Mouse (Mus musculus) intestine, embryonic 16.5 days (tissue): ENCODE measurements around the gene Chchd3. TPM values are rescaled to one million over a fixed set of nuclear protein-coding genes. Genes with fewer than 3 reads are reported as not detected.

Source experiments
- ATAC-seq: fragments of 200-750 bp; cut with Nextera tagmentation; 2 replicates; pipeline ENCODE4 v1.8.0; 2017; ENCODE audit warnings: moderate TSS enrichment, moderate library complexity
- H3K27ac ChIP-seq: fragments of 300-500 bp; sonication (generic); 2 replicates; pipeline ENCODE4 v1.5.1; 2014; ENCODE audit warnings: mild to moderate bottlenecking, low read length
- H3K27me3 ChIP-seq: fragments of 300-500 bp; sonication (generic); replicated peaks from 2 replicates; pipeline ENCODE4 v1.6.1; 2014; ENCODE audit warnings: low read length, control low read depth, mixed read lengths; ENCODE audit not compliant: control insufficient read depth, insufficient read depth
- H3K36me3 ChIP-seq: fragments of 300-500 bp; sonication (generic); 2 replicates; pipeline ENCODE4 v1.6.1; 2014; ENCODE audit warnings: low read length, control low read depth; ENCODE audit not compliant: control insufficient read depth, insufficient read depth
- H3K4me1 ChIP-seq: fragments of 300-500 bp; sonication (generic); 2 replicates; pipeline ENCODE4 v1.6.1; 2014; ENCODE audit warnings: low read length, control low read depth, mixed read lengths; ENCODE audit not compliant: control insufficient read depth, insufficient read depth
- H3K4me2 ChIP-seq: fragments of 300-500 bp; sonication (generic); 2 replicates; pipeline ENCODE4 v1.6.1; 2014; ENCODE audit warnings: low read depth, low read length, control low read depth
- H3K4me3 ChIP-seq: fragments of 300-500 bp; sonication (generic); 2 replicates; pipeline ENCODE4 v1.5.1; 2014; ENCODE audit warnings: mild to moderate bottlenecking, low read length
- H3K9ac ChIP-seq: fragments of 300-500 bp; sonication (generic); 2 replicates; pipeline ENCODE4 v1.6.1; 2014; ENCODE audit warnings: low read depth, low read length
- H3K9me3 ChIP-seq: fragments of 300-500 bp; sonication (generic); 2 replicates; pipeline ENCODE4 v1.6.1; 2016; ENCODE audit warnings: low read length, control low read depth; ENCODE audit not compliant: control insufficient read depth
- WGBS: fragments of 180-500 bp; shearing (Covaris S2); extraction: QIAGEN DNeasy Blood & Tissue Kit; methylation state at CpG from one replicate; pipeline ENCODE4 v1.1.7; 2014; 5-methylcytosine and 5-hydroxymethylcytosine counted together
- polyA plus RNA-seq: library from polyadenylated mRNA; unstranded; fragments of >200 nt; fragmentation: Nextera tagmentation; extraction: Ambion mirVana; gene quantifications from 2 replicates; pipeline ENCODE4 v1.2.1, GENCODE M21; 2015

The Chchd3 gene
- polyA plus RNA-seq, 1 experiment from 2014 or later = 164 TPM

DNA sequence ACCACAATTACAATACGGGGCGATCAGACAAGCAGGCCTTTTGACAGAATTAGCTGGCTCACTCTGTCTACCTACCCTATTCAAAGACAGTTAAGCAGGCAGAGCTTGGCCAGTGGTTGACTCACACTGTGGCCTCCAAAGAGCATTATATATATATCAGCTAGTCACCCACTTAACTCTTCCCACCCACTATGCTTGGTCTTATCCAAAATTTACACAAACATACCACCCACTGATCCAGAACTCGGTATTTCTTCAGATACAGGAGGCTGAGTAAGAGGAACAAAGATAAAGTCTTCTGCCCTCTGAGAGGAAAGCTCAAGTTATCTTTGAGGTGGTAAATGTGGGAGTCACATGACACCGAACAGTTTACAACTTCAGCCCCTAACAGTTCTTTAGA lies 4.4 kb downstream of the Chchd3 start:
- no peak for ATAC-seq
- no peak overlapping the region for H3K4me3 ChIP-seq
- WGBS = 77% methylated on average over 4 of the region's 4 CpGs
- H3K4me1 ChIP-seq = peaks cover 5% of the 10 kb centered on the region
- no peaks in the 10 kb centered on the region for H3K9me3 ChIP-seq
- H3K36me3 ChIP-seq = no peaks in the 10 kb centered on the region
- no peaks in the 10 kb centered on the region for H3K27me3 ChIP-seq
- H3K9ac ChIP-seq = no peak overlapping the region
- H3K27ac ChIP-seq = no peak overlapping the region
- H3K4me2 ChIP-seq = no peak overlapping the region

DNA sequence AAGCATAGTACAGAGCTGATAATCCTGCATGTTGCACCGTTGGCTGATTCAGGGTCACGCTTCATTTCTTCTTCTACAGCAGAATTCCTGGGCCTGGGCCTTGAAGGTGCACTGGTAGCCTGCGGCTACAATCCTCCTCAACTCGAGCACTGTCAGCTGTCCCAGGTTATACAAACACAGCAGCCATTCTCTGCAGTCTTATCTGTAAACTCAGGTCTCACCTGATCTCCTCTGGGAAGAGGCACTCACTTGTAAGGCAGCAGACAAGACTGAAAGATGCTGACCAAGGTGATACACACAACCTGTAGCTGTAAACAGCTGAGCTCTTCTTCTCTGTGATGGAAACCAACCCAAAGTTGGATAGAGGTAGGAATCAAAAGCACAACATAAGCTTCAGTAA lies 5.1 kb downstream of the Chchd3 start:
- 85% methylated on average over 4 of the region's 4 CpGs for WGBS
- H3K9me3 ChIP-seq = no peaks in the 10 kb centered on the region
- no peaks in the 10 kb centered on the region for H3K27me3 ChIP-seq
- H3K4me3 ChIP-seq = no peak overlapping the region
- peaks cover 5% of the 10 kb centered on the region for H3K4me1 ChIP-seq
- no peak overlapping the region for H3K9ac ChIP-seq
- H3K27ac ChIP-seq = no peak overlapping the region
- no peak overlapping the region for H3K4me2 ChIP-seq
- H3K36me3 ChIP-seq = no peaks in the 10 kb centered on the region
- no peak for ATAC-seq

DNA sequence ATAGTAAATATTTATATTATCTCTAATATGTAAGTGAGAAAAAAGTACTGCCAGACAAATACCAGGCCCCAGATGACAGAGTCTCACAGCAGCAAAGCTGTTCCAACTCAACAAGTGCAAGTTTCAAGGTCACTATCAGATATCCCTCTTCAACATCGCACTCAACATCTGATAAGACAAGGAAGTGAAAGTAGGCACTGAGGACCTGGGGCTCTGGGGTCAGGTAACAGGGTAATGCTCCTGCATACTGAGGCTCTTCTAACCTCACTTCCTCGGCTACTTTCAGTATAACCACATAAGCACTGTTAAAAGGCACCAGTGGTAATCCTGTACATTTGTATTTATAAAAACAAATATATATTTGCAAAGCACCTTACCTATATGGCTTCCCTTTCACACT lies 8.4 kb downstream of the Chchd3 start:
- Histone ChIP-seq H3K27me3 (no peaks in the 10 kb centered on the region), H3K9me3 (no peaks in the 10 kb centered on the region), H3K36me3 (peaks cover 6% of the 10 kb centered on the region; the same call in 1 of the 2 replicates), H3K4me1 (peaks cover 5% of the 10 kb centered on the region), H3K27ac (no peak overlapping the region), H3K4me2 (no peak overlapping the region), H3K9ac (no peak overlapping the region), H3K4me3 (no peak overlapping the region)
- ATAC-seq = peak; percentile 30; the same call in 1 of the 2 replicates
- 27% methylated on average over 2 of the region's 2 CpGs for WGBS

DNA sequence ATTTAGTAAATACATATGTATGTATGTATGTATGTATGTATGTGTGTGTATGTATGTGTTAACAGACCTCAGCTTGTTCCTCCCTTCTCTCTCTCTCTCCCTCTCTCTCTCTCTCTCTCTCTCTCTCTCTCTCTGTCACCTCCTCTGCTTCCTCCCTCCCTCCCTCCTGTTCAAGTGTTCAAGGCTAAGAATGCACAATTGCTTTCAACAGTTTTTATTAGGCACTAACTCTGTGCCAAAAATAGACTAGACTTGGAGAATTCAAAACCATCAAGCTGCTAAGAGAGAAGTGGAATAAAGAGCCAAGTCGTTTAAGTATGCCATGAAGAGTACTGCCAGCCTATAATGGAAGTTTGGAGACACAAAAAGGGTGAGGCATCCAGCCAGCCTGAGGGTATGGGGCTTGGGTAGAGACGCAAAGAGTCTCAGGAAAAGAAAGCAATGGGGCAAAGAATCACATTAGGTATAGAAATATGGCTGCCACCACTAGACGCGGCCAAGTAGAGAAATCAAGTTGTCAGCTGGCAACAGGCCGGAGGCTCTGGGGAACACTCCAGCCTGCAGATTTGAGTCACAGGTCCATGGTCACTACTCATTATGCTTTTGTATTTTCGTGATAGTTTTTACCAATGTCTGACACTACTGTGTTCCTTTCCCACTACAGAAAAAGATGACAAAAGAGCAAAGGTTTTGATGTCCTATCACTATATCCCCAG lies 10.2 kb downstream of the Chchd3 start:
- H3K9me3 ChIP-seq = no peaks in the 10 kb centered on the region
- H3K9ac ChIP-seq = no peak overlapping the region
- no peak overlapping the region for H3K4me3 ChIP-seq
- WGBS = 83% methylated on average over 6 of the region's 6 CpGs
- peaks cover 5% of the 10 kb centered on the region for H3K4me1 ChIP-seq
- no peak for ATAC-seq
- no peaks in the 10 kb centered on the region for H3K27me3 ChIP-seq
- no peak overlapping the region for H3K27ac ChIP-seq
- H3K36me3 ChIP-seq = peaks cover 6% of the 10 kb centered on the region; the same call in 1 of the 2 replicates
- no peak overlapping the region for H3K4me2 ChIP-seq

DNA sequence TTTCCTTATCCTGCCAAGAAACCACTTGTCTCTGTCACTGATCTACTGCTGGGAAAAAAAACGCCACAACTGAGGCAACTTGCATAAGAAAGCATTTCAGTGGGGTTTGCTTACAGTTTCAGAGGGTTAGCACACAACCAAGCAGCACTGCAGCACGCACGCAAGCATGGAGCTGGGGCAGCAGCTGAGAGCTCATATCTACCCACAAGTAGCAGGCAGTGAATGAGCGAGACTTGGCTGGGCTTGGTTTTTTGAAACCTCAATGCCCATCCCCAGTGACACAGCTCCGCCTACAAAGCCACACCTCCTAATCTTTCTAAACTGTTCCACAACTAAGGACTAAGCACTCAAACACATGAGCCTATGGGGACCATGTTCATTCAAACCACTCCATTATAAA lies 16.6 kb downstream of the Chchd3 start:
- Histone ChIP-seq H3K27me3 (no peaks in the 10 kb centered on the region), H3K4me3 (no peak overlapping the region), H3K4me2 (no peak overlapping the region), H3K9me3 (no peaks in the 10 kb centered on the region), H3K27ac (no peak overlapping the region), H3K36me3 (peaks cover 3% of the 10 kb centered on the region; the same call in 1 of the 2 replicates), H3K4me1 (no peaks in the 10 kb centered on the region), H3K9ac (no peak overlapping the region)
- 88% methylated on average over 5 of the region's 5 CpGs for whole genome bisulfite sequencing
- no peak for ATAC-seq

DNA sequence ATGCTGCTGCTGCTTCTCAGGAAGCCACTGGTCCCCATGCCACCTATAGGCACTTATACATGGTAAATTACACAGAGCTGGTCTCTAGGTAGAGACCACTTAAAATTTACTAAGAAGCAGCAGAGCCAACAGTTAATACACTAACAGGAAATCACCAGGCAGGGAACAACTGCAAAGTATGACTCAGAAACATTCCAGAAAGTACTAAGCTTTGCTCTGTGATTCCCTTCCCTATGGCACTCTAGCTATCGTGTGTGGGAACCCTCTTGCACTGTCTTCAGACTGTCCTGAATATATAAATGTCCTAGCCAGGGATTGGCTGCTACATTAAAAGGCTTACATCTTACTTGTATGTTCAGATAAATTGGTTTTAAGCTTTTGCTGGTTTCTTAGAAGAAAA lies 17.2 kb downstream of the Chchd3 start:
- H3K4me1 ChIP-seq = no peaks in the 10 kb centered on the region
- no peak overlapping the region for H3K4me3 ChIP-seq
- no peaks in the 10 kb centered on the region for H3K27me3 ChIP-seq
- H3K27ac ChIP-seq = no peak overlapping the region
- H3K9ac ChIP-seq = no peak overlapping the region
- no peak for ATAC-seq
- WGBS = 54% methylated on average over 1 of the region's 1 CpGs
- H3K4me2 ChIP-seq = no peak overlapping the region
- no peaks in the 10 kb centered on the region for H3K9me3 ChIP-seq
- H3K36me3 ChIP-seq = no peaks in the 10 kb centered on the region

DNA sequence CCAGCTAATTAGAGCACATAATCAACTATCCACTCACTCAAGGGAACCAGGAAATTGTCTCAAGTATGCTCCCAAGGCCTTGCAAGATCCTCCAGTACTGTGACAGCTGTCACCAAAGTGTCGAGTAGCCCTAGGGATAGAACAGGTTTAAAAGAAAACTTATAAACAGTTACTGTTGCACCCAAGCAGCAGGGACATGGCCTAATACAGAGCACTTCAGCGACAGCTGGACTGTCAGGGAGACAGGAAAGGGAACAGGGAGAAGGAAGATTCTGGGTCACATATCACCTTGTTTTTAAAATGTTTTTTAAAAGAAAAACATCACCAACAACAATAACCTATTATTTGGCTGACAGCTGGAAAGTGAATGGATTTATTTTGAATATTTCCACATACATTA lies 18.1 kb downstream of the Chchd3 start:
- WGBS = 79% methylated on average over 2 of the region's 2 CpGs
- H3K4me2 ChIP-seq = no peak overlapping the region
- no peaks in the 10 kb centered on the region for H3K27me3 ChIP-seq
- no peak overlapping the region for H3K4me3 ChIP-seq
- no peaks in the 10 kb centered on the region for H3K36me3 ChIP-seq
- H3K27ac ChIP-seq = no peak overlapping the region
- no peak for ATAC-seq
- no peaks in the 10 kb centered on the region for H3K9me3 ChIP-seq
- H3K4me1 ChIP-seq = no peaks in the 10 kb centered on the region
- no peak overlapping the region for H3K9ac ChIP-seq

DNA sequence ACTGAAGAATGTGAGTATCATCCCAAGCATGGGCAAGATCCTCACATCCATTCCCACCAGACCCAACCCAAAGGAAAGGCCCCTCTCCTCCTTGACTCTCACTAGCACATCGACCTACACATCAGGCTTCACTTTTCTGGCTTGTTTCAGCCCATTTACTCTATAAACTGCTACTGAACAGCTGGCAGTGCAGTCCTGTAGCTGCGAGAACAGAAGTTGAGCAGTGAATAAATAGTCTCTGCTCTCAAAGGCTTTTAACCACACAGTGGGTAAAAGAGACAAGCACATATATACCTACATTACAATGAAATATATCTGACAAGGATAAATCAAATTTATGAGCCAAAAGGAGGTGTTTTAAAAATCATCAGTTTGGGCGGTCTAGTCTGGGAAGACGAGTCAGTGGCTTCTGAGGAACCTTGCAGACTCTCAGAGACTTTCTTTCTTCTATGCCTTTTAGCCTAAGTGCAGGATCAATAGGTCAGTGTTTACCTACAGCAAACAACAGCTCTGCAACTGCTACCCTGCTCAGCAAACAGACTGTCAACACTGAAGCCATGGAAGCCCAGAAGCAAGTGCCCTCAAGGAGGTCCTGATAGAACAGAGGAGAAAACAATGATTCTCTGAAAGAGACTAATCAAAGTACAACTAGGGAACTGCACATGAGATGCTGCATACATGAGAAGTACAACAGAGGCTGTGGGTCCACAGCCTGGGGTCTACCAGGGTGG lies 19.5 kb downstream of the Chchd3 start:
- no peaks in the 10 kb centered on the region for H3K4me1 ChIP-seq
- no peaks in the 10 kb centered on the region for H3K9me3 ChIP-seq
- 76% methylated on average over 4 of the region's 4 CpGs for WGBS
- H3K9ac ChIP-seq = no peak overlapping the region
- no peak overlapping the region for H3K27ac ChIP-seq
- no peak overlapping the region for H3K4me3 ChIP-seq
- ATAC-seq = no peak
- H3K4me2 ChIP-seq = no peak overlapping the region
- no peaks in the 10 kb centered on the region for H3K27me3 ChIP-seq
- H3K36me3 ChIP-seq = no peaks in the 10 kb centered on the region

DNA sequence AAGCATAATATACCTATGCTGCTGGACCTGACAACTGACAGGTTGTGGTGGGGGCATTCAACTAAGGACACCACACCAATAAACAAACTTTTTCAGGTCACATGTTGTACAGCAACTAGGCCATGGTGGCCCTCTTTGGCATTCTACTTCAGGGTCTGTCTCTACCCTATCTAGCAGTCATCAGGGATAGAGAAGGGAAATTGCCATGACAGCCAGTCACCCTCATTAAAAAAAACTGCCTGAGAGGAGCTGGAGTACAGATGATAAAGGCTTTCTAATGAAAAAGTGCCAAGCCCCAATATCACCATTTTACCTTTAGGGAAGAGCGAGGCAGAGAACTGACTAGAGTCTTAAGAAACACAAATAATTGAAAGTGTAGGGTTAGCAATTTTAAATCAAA lies 27.5 kb downstream of the Chchd3 start:
- Histone ChIP-seq H3K4me1 (no peaks in the 10 kb centered on the region), H3K9me3 (no peaks in the 10 kb centered on the region), H3K27ac (no peak overlapping the region), H3K4me3 (no peak overlapping the region), H3K9ac (no peak overlapping the region), H3K4me2 (no peak overlapping the region), H3K27me3 (no peaks in the 10 kb centered on the region), H3K36me3 (no peaks in the 10 kb centered on the region)
- no peak for ATAC-seq
- WGBS = 92% methylated on average over 1 of the region's 1 CpGs
